Mouse (Mus musculus) myocyte (in vitro differentiated cells): ENCODE data around the gene Bend4.

Experiments used
- CEBPB ChIP-seq: IDR thresholded peaks from 2 replicates; pipeline ENCODE4 v1.6.1; 2011; ENCODE audit warnings: mild to moderate bottlenecking, moderate library complexity; ENCODE audit not compliant: poor library complexity, insufficient read depth, severe bottlenecking
- E2F4 ChIP-seq: IDR thresholded peaks from one replicate; pipeline ENCODE4 v1.6.1; 2011; ENCODE audit warnings: mild to moderate bottlenecking, control low read depth, moderate library complexity; ENCODE audit not compliant: insufficient read depth
- MAX ChIP-seq: IDR thresholded peaks from one replicate; pipeline ENCODE4 v1.6.1; 2011; ENCODE audit warnings: low read depth, mild to moderate bottlenecking, control low read depth
- MYOG ChIP-seq, 3 experiments: IDR thresholded peaks; one replicate each; pipeline ENCODE4 v1.6.1; 2011; ENCODE audit warnings: control low read depth in 2 of 3, low read depth in 2 of 3, mild to moderate bottlenecking in 2 of 3; ENCODE audit not compliant: insufficient read length in 2 of 3, control insufficient read depth in 1 of 3, insufficient read depth in 1 of 3
- POLR2A ChIP-seq: IDR thresholded peaks from one replicate; pipeline ENCODE4 v1.6.1; 2011; ENCODE audit warnings: low read depth, mild to moderate bottlenecking, control low read depth, moderate library complexity; ENCODE audit not compliant: insufficient read length
- POLR2AphosphoS2 ChIP-seq: IDR thresholded peaks from one replicate; pipeline ENCODE4 v1.6.1; 2011; ENCODE audit warnings: low read depth, control low read depth; ENCODE audit not compliant: insufficient read length
- SRF ChIP-seq: IDR thresholded peaks from one replicate; pipeline ENCODE4 v1.6.1; 2011; ENCODE audit warnings: low read depth; ENCODE audit not compliant: control insufficient read depth, insufficient read length
- TCF12 ChIP-seq: IDR thresholded peaks from one replicate; pipeline ENCODE4 v1.6.1; 2011; ENCODE audit warnings: mild to moderate bottlenecking, control low read depth; ENCODE audit not compliant: poor library complexity, insufficient read depth, severe bottlenecking
- TCF3 ChIP-seq: IDR thresholded peaks from one replicate; pipeline ENCODE4 v1.6.1; 2011; ENCODE audit warnings: low read depth, control low read depth; ENCODE audit not compliant: insufficient read length
- USF1 ChIP-seq: IDR thresholded peaks from one replicate; pipeline ENCODE4 v1.6.1; 2011; ENCODE audit warnings: low read depth, mild to moderate bottlenecking, control low read depth, moderate library complexity

- no peak for TF ChIP-seq POLR2A
- no peak for TF ChIP-seq USF1
- no peak for TF ChIP-seq POLR2AphosphoS2
- no peak for TF ChIP-seq MYOG (IDR thresholded peaks at IDR 0.05; ENCODE audit: control insufficient read depth in 1 of 3, insufficient read depth in 1 of 3, insufficient read length in 2 of 3, low read depth in 2 of 3)
- no peak for TF ChIP-seq CEBPB
- TF ChIP-seq TCF12: no peak
- TF ChIP-seq TCF3: no peak
- TF ChIP-seq E2F4: no peak
- no peak for TF ChIP-seq MAX
- no peak for TF ChIP-seq SRF
Measured at GRCm38 (mm10) chr5:67456841-67457240, 28.7 kb upstream of the Bend4 start.
